Mouse (Mus musculus) kidney, postnatal 0 days (tissue): ENCODE measurements around the gene Cln6. TPM values are rescaled to one million over a fixed set of nuclear protein-coding genes. Genes with fewer than 3 reads are reported as not detected.
A peak's percentile ranks its signal among the peaks of the same experiment; 100 is the strongest.

Source experiments
- ATAC-seq: fragments of 200-750 bp; cut with Nextera tagmentation; replicated peaks from 2 replicates; pipeline ENCODE4 v1.8.0; 2017; ENCODE audit warnings: low read depth, moderate number of reproducible peaks, moderate TSS enrichment, moderate library complexity; ENCODE audit not compliant: low FRiP score
- DNase-seq: peaks from one replicate; pipeline ENCODE4 v3.0.0-alpha.2; 2016; ENCODE audit warnings: low spot score
- H3K27ac ChIP-seq: fragments of 300-500 bp; sonication (generic); 2 replicates; pipeline ENCODE4 v1.5.1; 2014; ENCODE audit warnings: mild to moderate bottlenecking
- H3K27me3 ChIP-seq: fragments of 300-500 bp; sonication (generic); 2 replicates; pipeline ENCODE4 v1.6.1; 2014; ENCODE audit warnings: low read length, mixed read lengths; ENCODE audit not compliant: insufficient read depth
- H3K36me3 ChIP-seq: fragments of 300-500 bp; sonication (generic); 2 replicates; pipeline ENCODE4 v1.6.1; 2014; ENCODE audit warnings: low read length, mixed read lengths; ENCODE audit not compliant: insufficient read depth
- H3K4me1 ChIP-seq: fragments of 300-500 bp; sonication (generic); replicated peaks from 2 replicates; pipeline ENCODE4 v1.6.1; 2014; ENCODE audit warnings: antibody characterized with exemption, low read length, mixed read lengths; ENCODE audit not compliant: insufficient read depth
- H3K4me2 ChIP-seq: fragments of 300-500 bp; sonication (generic); 2 replicates; pipeline ENCODE4 v1.6.1; 2014; ENCODE audit warnings: mild to moderate bottlenecking, low read length, moderate library complexity, mixed read lengths
- H3K4me3 ChIP-seq: fragments of 300-500 bp; sonication (generic); replicated peaks from 2 replicates; pipeline ENCODE4 v1.5.1; 2014; ENCODE audit warnings: low read depth, low read length
- H3K9ac ChIP-seq: fragments of 300-500 bp; sonication (generic); 2 replicates; pipeline ENCODE4 v1.6.1; 2014; ENCODE audit warnings: low read depth, low read length
- H3K9me3 ChIP-seq: fragments of 300-500 bp; sonication (generic); replicated peaks from 2 replicates; pipeline ENCODE4 v1.6.1; 2016; ENCODE audit warnings: low read length, inconsistent platforms, mixed read lengths
- CTCF ChIP-seq: IDR thresholded peaks from 2 replicates; pipeline ENCODE4 v1.5.1; 2016; ENCODE audit warnings: antibody characterized with exemption, low read depth, mild to moderate bottlenecking, moderate library complexity
- WGBS: fragments of 180-500 bp; shearing (Covaris S2); extraction: QIAGEN DNeasy Blood & Tissue Kit; methylation state at CpG from one replicate; pipeline ENCODE4 v1.1.7; 2014; 5-methylcytosine and 5-hydroxymethylcytosine counted together
- polyA plus RNA-seq: library from polyadenylated mRNA; unstranded; fragments of >200 nt; fragmentation: Nextera tagmentation; extraction: Ambion mirVana; gene quantifications from 2 replicates; pipeline ENCODE4 v1.2.1, GENCODE M21; 2015

Gene Cln6
- polyA plus RNA-seq, 1 experiment from 2014 or later = 26.8 TPM

DNA sequence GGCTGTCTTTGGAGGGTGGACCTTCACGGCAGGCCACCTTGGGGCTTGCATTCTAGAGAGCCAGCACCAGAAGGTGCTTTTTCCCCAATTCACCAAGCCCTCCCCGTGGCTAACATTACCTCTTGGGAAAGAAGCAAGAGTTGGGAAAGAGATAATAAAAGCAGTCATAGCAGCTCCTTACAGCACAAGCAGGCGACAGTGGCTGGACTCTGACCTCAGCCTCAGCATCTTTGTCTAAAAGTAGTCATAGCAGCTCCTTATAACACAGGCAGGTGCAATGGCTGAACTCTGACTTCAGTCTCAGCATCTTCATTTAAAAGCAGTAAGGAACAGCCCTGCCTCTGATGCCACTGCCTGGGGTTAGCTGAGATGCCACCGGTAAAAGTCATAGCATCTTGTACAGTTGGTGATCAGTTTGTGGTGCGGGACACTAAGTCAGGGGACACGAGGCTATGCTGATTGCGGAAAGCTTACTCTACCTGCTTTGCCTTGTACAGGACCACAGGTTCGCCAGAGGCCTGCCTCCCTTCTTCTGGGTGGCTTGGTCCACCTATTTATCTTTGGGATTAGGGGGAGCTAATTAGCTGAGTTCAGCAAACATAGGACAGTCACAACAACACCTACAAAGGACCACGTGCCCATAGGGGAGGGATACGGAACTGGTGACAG, 4.9 kb downstream of the Cln6 start:
- 0 out of 2 replicates have a peak, but pooled peaks cover 9% of the 10 kb centered on the region for H3K4me1 ChIP-seq
- WGBS = 86% methylated on average over 10 of the region's 10 CpGs
- no peaks in the 10 kb centered on the region for H3K9me3 ChIP-seq
- ATAC-seq (no peak), DNase-seq (no peak)
- H3K27me3 ChIP-seq = no peaks in the 10 kb centered on the region
- TF ChIP-seq CTCF = no peak
- H3K27ac ChIP-seq = no peak overlapping the region
- H3K36me3 ChIP-seq = 0 out of 2 replicates have a peak, but pooled peaks cover 6% of the 10 kb centered on the region
- H3K4me2 ChIP-seq = no peak overlapping the region
- no peak overlapping the region for H3K9ac ChIP-seq
- no peak overlapping the region for H3K4me3 ChIP-seq

DNA sequence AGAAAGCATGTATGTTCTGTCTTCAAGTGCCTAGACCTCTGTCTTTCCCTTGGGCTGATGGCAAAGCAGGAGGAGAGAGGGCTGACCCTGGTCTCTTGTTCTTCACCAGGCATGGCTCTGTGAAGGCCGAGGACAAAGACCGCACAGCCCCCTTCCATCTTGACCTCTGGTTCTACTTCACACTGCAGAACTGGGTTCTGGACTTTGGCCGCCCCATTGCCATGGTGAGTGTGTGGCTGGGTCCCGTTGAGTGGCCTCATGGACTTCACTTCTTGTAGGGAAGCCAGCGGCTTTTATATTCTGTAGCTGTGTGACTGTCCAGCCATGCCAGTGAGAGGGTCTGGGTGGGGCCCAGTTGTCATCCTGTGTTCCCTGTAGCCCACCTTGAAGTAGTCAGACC, 5.9 kb downstream of the Cln6 start:
- TF ChIP-seq CTCF = no peak
- no peak overlapping the region for H3K9ac ChIP-seq
- H3K27ac ChIP-seq = no peak overlapping the region
- 0 out of 2 replicates have a peak, but pooled peaks cover 7% of the 10 kb centered on the region for H3K36me3 ChIP-seq
- H3K4me1 ChIP-seq = 0 out of 2 replicates have a peak, but pooled peaks cover 5% of the 10 kb centered on the region
- DNase-seq = no peak
- no peaks in the 10 kb centered on the region for H3K27me3 ChIP-seq
- H3K4me2 ChIP-seq = no peak overlapping the region
- no peak overlapping the region for H3K4me3 ChIP-seq
- WGBS = 89% methylated on average over 5 of the region's 5 CpGs
- H3K9me3 ChIP-seq = no peaks in the 10 kb centered on the region
- no peak for ATAC-seq

DNA sequence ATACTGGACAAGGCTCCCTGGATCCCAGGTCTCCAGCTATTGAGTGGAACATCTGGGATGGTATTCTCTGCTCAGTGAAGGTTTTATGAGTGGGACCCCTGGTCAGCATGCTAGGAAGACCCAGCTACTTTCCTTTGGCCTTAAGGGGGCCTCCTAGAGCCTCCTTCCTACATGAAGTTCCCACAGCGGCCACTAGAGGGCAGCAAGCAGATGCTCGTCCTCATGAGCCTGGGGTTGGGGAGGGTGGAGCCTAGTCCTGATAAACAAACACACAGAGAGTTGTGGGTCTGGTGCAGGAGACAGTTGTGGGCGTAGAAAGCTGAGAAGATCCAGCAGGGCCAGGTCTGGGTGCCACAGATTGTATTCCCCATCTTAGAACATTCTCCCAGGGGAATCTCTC, 9.1 kb downstream of the Cln6 start:
- Histone ChIP-seq H3K36me3 (0 out of 2 replicates have a peak, but pooled peaks cover 14% of the 10 kb centered on the region), H3K4me3 (no peak overlapping the region), H3K4me2 (no peak overlapping the region), H3K9me3 (no peaks in the 10 kb centered on the region), H3K9ac (no peak overlapping the region), H3K27me3 (no peaks in the 10 kb centered on the region), H3K4me1 (no peaks in the 10 kb centered on the region; the same call in 1 of the 2 replicates), H3K27ac (no peak overlapping the region)
- 0% methylated on average over 3 of the region's 3 CpGs for WGBS
- ATAC-seq (peak; percentile 75), DNase-seq (peak; percentile 95)
- TF ChIP-seq CTCF = peak; percentile 100

GRCm38 (mm10) chr9:62848641-62849040, 10.1 kb downstream of the Cln6 start:
- ATAC-seq (no peak), DNase-seq (no peak)
- H3K4me1 ChIP-seq = no peaks in the 10 kb centered on the region; the same call in 1 of the 2 replicates
- H3K4me2 ChIP-seq = no peak overlapping the region
- 0 out of 2 replicates have a peak, but pooled peaks cover 14% of the 10 kb centered on the region for H3K36me3 ChIP-seq
- H3K9me3 ChIP-seq = no peaks in the 10 kb centered on the region
- H3K9ac ChIP-seq = no peak overlapping the region
- H3K27ac ChIP-seq = no peak overlapping the region
- 89% methylated on average over 3 of the region's 3 CpGs for WGBS
- H3K27me3 ChIP-seq = no peaks in the 10 kb centered on the region
- H3K4me3 ChIP-seq = no peak overlapping the region
- TF ChIP-seq CTCF = no peak

DNA sequence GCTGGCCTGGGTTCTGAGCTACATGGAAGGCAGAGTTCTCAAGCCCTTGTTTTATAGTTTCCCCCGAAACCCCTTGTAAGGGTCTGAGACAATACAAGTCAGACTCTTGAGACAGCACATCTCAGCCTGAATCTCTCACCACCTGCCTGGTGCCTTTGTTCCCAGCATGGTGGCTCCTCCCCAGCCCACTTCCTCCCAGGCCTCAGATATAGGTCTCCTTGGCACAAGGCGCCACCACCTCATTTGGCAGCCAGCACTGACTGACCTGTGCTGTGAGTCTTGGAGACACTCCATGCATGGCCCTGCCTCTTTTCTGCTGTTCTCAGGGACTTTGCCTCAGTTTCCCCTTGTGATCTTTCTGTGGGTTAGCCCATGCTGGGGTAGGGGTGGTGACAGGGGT, 13.0 kb downstream of the Cln6 start:
- TF ChIP-seq CTCF = no peak
- peaks cover 8% of the 10 kb centered on the region for H3K4me1 ChIP-seq
- H3K36me3 ChIP-seq = 0 out of 2 replicates have a peak, but pooled peaks cover 11% of the 10 kb centered on the region
- no peak overlapping the region for H3K9ac ChIP-seq
- no peak for DNase-seq
- H3K27me3 ChIP-seq = no peaks in the 10 kb centered on the region
- H3K4me3 ChIP-seq = no peak overlapping the region
- H3K27ac ChIP-seq = no peak overlapping the region
- 76% methylated on average over 2 of the region's 2 CpGs for WGBS
- no peaks in the 10 kb centered on the region for H3K9me3 ChIP-seq
- ATAC-seq = no peak
- no peak overlapping the region for H3K4me2 ChIP-seq

GRCm38 (mm10) chr9:62854483-62854882, 15.9 kb downstream of the Cln6 start:
- TF ChIP-seq CTCF = no peak
- 0 out of 2 replicates have a peak, but pooled peaks cover 7% of the 10 kb centered on the region for H3K36me3 ChIP-seq
- DNase-seq (peak; percentile 20), ATAC-seq (no peak)
- H3K27ac ChIP-seq = no peak overlapping the region
- no peaks in the 10 kb centered on the region for H3K9me3 ChIP-seq
- no peak overlapping the region for H3K4me3 ChIP-seq
- no peak overlapping the region for H3K4me2 ChIP-seq
- 22% methylated on average over 4 of the region's 4 CpGs for WGBS
- H3K27me3 ChIP-seq = no peaks in the 10 kb centered on the region
- H3K4me1 ChIP-seq = peaks cover 30% of the 10 kb centered on the region
- no peak overlapping the region for H3K9ac ChIP-seq
